Mouse (Mus musculus) intestine, postnatal 0 days (tissue): ENCODE results near the gene Olfr821. TPM values are rescaled to one million over a fixed set of nuclear protein-coding genes. Genes with fewer than 3 reads are reported as not detected.
"Not testable (repeated sequence)": the region's sequence is repeated elsewhere in the genome, so short reads cannot be mapped to it uniquely, and the experiment has no call there.

ENCODE experiments used
- ATAC-seq: fragments of 200-750 bp; cut with Nextera tagmentation; 2 replicates; pipeline ENCODE4 v1.8.0; 2017; ENCODE audit warnings: mild to moderate bottlenecking, moderate TSS enrichment, moderate library complexity
- H3K27ac ChIP-seq: fragments of 300-500 bp; sonication (generic); 2 replicates; pipeline ENCODE4 v1.5.1; 2014; ENCODE audit warnings: mild to moderate bottlenecking, low read depth, low read length, moderate library complexity
- H3K27me3 ChIP-seq: fragments of 300-500 bp; sonication (generic); replicated peaks from 2 replicates; pipeline ENCODE4 v1.6.1; 2014; ENCODE audit warnings: low read length, mixed read lengths; ENCODE audit not compliant: control insufficient read depth, insufficient read depth
- H3K36me3 ChIP-seq: fragments of 300-500 bp; sonication (generic); 2 replicates; pipeline ENCODE4 v1.6.1; 2014; ENCODE audit warnings: mild to moderate bottlenecking, moderate library complexity; ENCODE audit not compliant: control insufficient read depth, insufficient read depth
- H3K4me1 ChIP-seq: fragments of 300-500 bp; sonication (generic); replicated peaks from 2 replicates; pipeline ENCODE4 v1.6.1; 2014; ENCODE audit warnings: antibody characterized with exemption, low read length, mixed read lengths; ENCODE audit not compliant: control insufficient read depth, insufficient read depth
- H3K4me2 ChIP-seq: fragments of 300-500 bp; sonication (generic); replicated peaks from 2 replicates; pipeline ENCODE4 v1.6.1; 2014; ENCODE audit warnings: low read depth, mild to moderate bottlenecking, moderate library complexity
- H3K4me3 ChIP-seq: fragments of 300-500 bp; sonication (generic); 2 replicates; pipeline ENCODE4 v1.5.1; 2014; ENCODE audit warnings: low read depth, low read length
- H3K9ac ChIP-seq: fragments of 300-500 bp; sonication (generic); 2 replicates; pipeline ENCODE4 v1.6.1; 2014; ENCODE audit warnings: mild to moderate bottlenecking, low read depth, low read length
- H3K9me3 ChIP-seq: fragments of 300-500 bp; sonication (generic); 2 replicates; pipeline ENCODE4 v1.6.1; 2016; ENCODE audit warnings: mixed run types; ENCODE audit not compliant: control insufficient read depth
- CTCF ChIP-seq: sonication (generic); IDR thresholded peaks from 2 replicates; pipeline ENCODE4 v1.5.1; 2016; ENCODE audit warnings: low read depth, mild to moderate bottlenecking, control low read depth, antibody characterized with exemption, moderate library complexity
- WGBS: fragments of 180-500 bp; shearing (Covaris S2); extraction: QIAGEN DNeasy Blood & Tissue Kit; methylation state at CpG from one replicate; pipeline ENCODE4 v1.1.7; 2014; 5-methylcytosine and 5-hydroxymethylcytosine counted together
- polyA plus RNA-seq: library from polyadenylated mRNA; unstranded; fragments of >200 nt; fragmentation: Nextera tagmentation; extraction: Ambion mirVana; gene quantifications from 2 replicates; pipeline ENCODE4 v1.2.1, GENCODE M21; 2015

Olfr821 gene
- polyA plus RNA-seq, result not detected in 2 replicates

DNA sequence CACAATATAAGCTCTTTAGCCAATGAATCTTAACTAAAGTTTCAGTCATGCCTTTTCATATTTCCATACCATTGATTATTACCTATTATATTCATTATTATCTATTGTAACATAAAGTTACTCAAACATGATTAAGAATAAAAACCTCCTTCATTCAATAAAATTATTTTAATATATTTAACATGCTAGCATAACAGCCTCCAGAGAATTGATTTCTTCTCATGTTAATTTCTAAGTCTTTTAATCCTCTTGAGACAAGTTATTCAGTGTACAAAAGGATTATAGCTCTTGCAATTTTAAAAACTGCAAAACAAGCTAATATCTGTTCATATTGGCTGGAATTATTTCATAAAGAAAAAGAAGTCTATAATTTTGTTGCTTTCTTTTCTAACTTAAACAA, at the start of gene Olfr821:
Gene Olfr821, plus strand, starts transcription at position 301 of the 400 bp plus-strand sequence.
- no peak within 1 kb of the TSS for H3K4me2 ChIP-seq
- no peak within 1 kb of the TSS for H3K4me3 ChIP-seq
- no peaks in the 10 kb centered on the region for H3K4me1 ChIP-seq
- no peak for TF ChIP-seq CTCF
- no peak within 1 kb of the TSS for H3K9ac ChIP-seq
- H3K27me3 ChIP-seq, result no peaks in the 10 kb centered on the region
- H3K36me3 ChIP-seq, result no peaks in the 10 kb centered on the region
- no peak for ATAC-seq
- no peak within 1 kb of the TSS for H3K27ac ChIP-seq
- no peaks in the 10 kb centered on the region for H3K9me3 ChIP-seq

- H3K27me3 ChIP-seq, H3K4me2 ChIP-seq, H3K9me3 ChIP-seq, H3K4me3 ChIP-seq, H3K4me1 ChIP-seq, H3K9ac ChIP-seq, H3K36me3 ChIP-seq, H3K27ac ChIP-seq, ATAC-seq: not testable (repeated sequence)
- WGBS, result no CpG with 5 or more reads among the region's 3 CpGs
Observed at GRCm38 (mm10) chr10:129981867-129982266, 48.3 kb upstream of the Olfr821 start.

- H3K9me3 ChIP-seq, H3K4me1 ChIP-seq, H3K27ac ChIP-seq, H3K27me3 ChIP-seq, H3K36me3 ChIP-seq, ATAC-seq, H3K4me3 ChIP-seq, H3K4me2 ChIP-seq, H3K9ac ChIP-seq: not testable (repeated sequence)
- no CpG with 5 or more reads among the region's 1 CpGs for WGBS
Observed at GRCm38 (mm10) chr10:129984962-129985361, 45.2 kb upstream of the Olfr821 start, which contains the start of gene Gm10310. TSS of gene Gm10310 (minus strand) at chr10:129985062.

- WGBS, result 84% methylated on average over 4 of the region's 4 CpGs
- H3K36me3 ChIP-seq, H3K27me3 ChIP-seq, H3K27ac ChIP-seq, H3K4me3 ChIP-seq, H3K4me1 ChIP-seq, H3K9me3 ChIP-seq, H3K9ac ChIP-seq, H3K4me2 ChIP-seq, ATAC-seq: not testable (repeated sequence)
Observed at GRCm38 (mm10) chr10:130004104-130004503, 26.0 kb upstream of the Olfr821 start.

DNA sequence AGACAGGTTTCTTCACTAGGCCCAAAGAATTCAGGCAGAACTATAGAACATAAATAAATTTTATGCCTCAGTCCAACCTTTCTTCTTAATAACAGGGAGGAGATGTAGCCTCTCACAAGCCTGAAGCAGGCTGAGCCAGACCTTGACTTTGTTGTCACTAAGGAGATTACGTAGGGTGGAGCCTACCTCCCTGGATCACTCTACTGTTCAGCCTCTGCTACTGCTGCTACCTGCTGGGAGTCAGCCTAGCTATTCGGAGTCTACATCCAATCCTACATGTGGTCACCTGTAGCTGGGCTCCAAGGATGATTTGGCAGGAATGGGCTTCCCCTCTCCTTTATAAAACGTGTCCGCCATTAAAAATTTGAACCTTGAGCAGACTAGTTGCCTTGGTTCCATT, 24.8 kb upstream of the Olfr821 start:
- not testable (repeated sequence) for H3K4me1 ChIP-seq, H3K4me3 ChIP-seq, H3K27me3 ChIP-seq, H3K4me2 ChIP-seq, H3K36me3 ChIP-seq, H3K9ac ChIP-seq, H3K27ac ChIP-seq, H3K9me3 ChIP-seq, ATAC-seq
- WGBS, result 88% methylated on average over 4 of the region's 4 CpGs

DNA sequence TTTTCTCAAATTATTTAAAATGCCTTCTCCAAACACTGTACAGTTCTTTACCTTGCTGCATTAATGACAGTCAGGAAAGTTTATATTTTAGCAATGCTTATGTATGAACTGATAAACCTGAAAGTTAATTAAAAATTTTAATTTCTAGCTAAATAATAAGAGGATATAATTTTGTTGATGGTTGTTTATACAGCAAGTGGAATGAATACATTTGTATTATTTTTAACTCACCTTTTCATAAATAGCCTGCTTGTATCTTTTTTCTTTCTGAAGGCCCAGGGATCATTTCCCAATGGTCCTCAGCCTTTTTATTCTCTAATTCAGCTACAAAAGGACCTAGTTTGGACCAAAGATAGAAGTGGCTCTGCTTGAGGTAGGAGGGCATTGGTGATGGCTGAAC, 17.8 kb upstream of the Olfr821 start, which contains the start of gene Olfr820:
Gene Olfr820, plus strand, starts transcription at position 301 of the 400 bp plus-strand sequence.
- no peak within 1 kb of the TSS for H3K4me2 ChIP-seq
- no peaks in the 10 kb centered on the region for H3K27me3 ChIP-seq
- no peaks in the 10 kb centered on the region for H3K4me1 ChIP-seq
- no peak within 1 kb of the TSS for H3K27ac ChIP-seq
- ATAC-seq, result no peak
- H3K9ac ChIP-seq, result no peak within 1 kb of the TSS
- H3K36me3 ChIP-seq, result no peaks in the 10 kb centered on the region
- H3K9me3 ChIP-seq, result no peaks in the 10 kb centered on the region
- H3K4me3 ChIP-seq, result no peak within 1 kb of the TSS
- TF ChIP-seq CTCF, result no peak

- Histone ChIP-seq H3K36me3 (no peaks in the 10 kb centered on the region), H3K4me1 (no peaks in the 10 kb centered on the region), H3K9me3 (no peaks in the 10 kb centered on the region), H3K27ac (no peak overlapping the region), H3K9ac (no peak overlapping the region), H3K4me3 (no peak overlapping the region), H3K27me3 (no peaks in the 10 kb centered on the region), H3K4me2 (no peak overlapping the region)
- 67% methylated on average over 6 of the region's 6 CpGs for WGBS
- no peak for ATAC-seq
- no peak for TF ChIP-seq CTCF
Observed at GRCm38 (mm10) chr10:130037096-130037495, 6.9 kb downstream of the Olfr821 start.
